25 mouse cellular contexts compared by ENCODE assay signal in genomic region chr14:60523010-60523409, GRCm38 (mm10).
A peak's percentile ranks its signal among the peaks of the same experiment; 100 is the strongest.
DNase-seq lines count a peak whose midpoint lies in the region; ATAC-seq and TF ChIP-seq lines count a peak whose summit lies in the region.
"Had no signal": no experiment of that assay in that cellular context is flagged by ENCODE, and none has a peak within 500 bp of the region (broad histone marks: within the 10 kb centered on the region; RNA-seq: fewer than 3 reads in every experiment).

No protein-coding gene starts in this region.

- intact Hi-C loops in heart, postnatal 14 days (cut with DNase I): loop anchor here (5.0 kb wide), 1 partner anchor 249 kb away; no protein-coding TSS in a partner anchor

- no peak for DNase-seq in heart, postnatal 14 days
- DNase-seq in kidney, postnatal 0 days (ENCODE audit: low spot score): peak; percentile 57
- no peak for DNase-seq in kidney, postnatal 14 days
- DNase-seq in midbrain, embryonic 11.5 days (ENCODE audit: low spot score, missing footprints): no peak
- DNase-seq: adrenal gland, postnatal 10 days; adrenal gland, postnatal 36 days; cerebellum, adult 11 months; cerebellum, adult 2 months; cerebellum, adult 9-11 months; cerebellum, postnatal 25 days; forebrain, postnatal 0 days; gastrocnemius, adult 2 months; gastrocnemius, postnatal 14 days; heart, adult 18-20 months; heart, postnatal 36 days had no signal

- ATAC-seq in heart, embryonic 13.5 days (ENCODE audit: extremely low read depth, insufficient number of reproducible peaks, low FRiP score, low TSS enrichment): no peak
- ATAC-seq in kidney, postnatal 0 days (replicated peaks; ENCODE audit: low FRiP score, low read depth): no peak
- no peak for ATAC-seq in midbrain, embryonic 16.5 days
- no peak for ATAC-seq in midbrain, embryonic 11.5 days (ENCODE audit: low FRiP score)
- ATAC-seq: CD4-positive, CD25-positive, alpha-beta regulatory T cell, adult 4 months; forebrain, embryonic 14.5 days; forebrain, postnatal 0 days; hindbrain, embryonic 16.5 days had no signal

- H3K4me2 ChIP-seq in heart, embryonic 13.5 days: no peak overlapping the region
- no peak overlapping the region for H3K4me2 ChIP-seq in kidney, postnatal 0 days (ENCODE audit: low read length)
- H3K4me2 ChIP-seq in midbrain, embryonic 16.5 days (ENCODE audit: low read length): no peak overlapping the region
- no peak overlapping the region for H3K4me2 ChIP-seq in midbrain, embryonic 11.5 days
- H3K4me2 ChIP-seq: embryonic facial prominence, embryonic 12.5 days; embryonic facial prominence, embryonic 15.5 days; heart, embryonic 12.5 days; hindbrain, embryonic 13.5 days had no signal

- H3K9ac ChIP-seq in heart, embryonic 13.5 days: 0 out of 2 replicates have a peak overlapping the region, but pooled peaks have one; percentile 7
- no peak overlapping the region for H3K9ac ChIP-seq in kidney, postnatal 0 days (ENCODE audit: low read depth, low read length)
- 0 out of 2 replicates have a peak overlapping the region, but pooled peaks have one; percentile 10 for H3K9ac ChIP-seq in midbrain, embryonic 16.5 days (ENCODE audit: low read depth, low read length)
- H3K9ac ChIP-seq in midbrain, embryonic 11.5 days (ENCODE audit: low read length): no peak overlapping the region; the same call in 1 of the 2 replicates
- H3K9ac ChIP-seq: embryonic facial prominence, embryonic 12.5 days; embryonic facial prominence, embryonic 15.5 days; forebrain, postnatal 0 days; heart, embryonic 12.5 days; hindbrain, embryonic 13.5 days had no signal

- H3K9me3 ChIP-seq in heart, embryonic 13.5 days: no peaks in the 10 kb centered on the region
- H3K9me3 ChIP-seq in kidney, postnatal 0 days (replicated peaks; ENCODE audit: low read length): no peaks in the 10 kb centered on the region
- no peaks in the 10 kb centered on the region for H3K9me3 ChIP-seq in midbrain, embryonic 16.5 days (replicated peaks; ENCODE audit: control insufficient read depth, low read length, poor library complexity, severe bottlenecking)
- no peaks in the 10 kb centered on the region for H3K9me3 ChIP-seq in midbrain, embryonic 11.5 days (ENCODE audit: control insufficient read depth, low read length)
- H3K9me3 ChIP-seq: embryonic facial prominence, embryonic 12.5 days; embryonic facial prominence, embryonic 15.5 days; heart, embryonic 12.5 days; hindbrain, embryonic 10.5 days; hindbrain, embryonic 13.5 days had no signal

- H3K36me3 ChIP-seq in heart, embryonic 13.5 days: no peaks in the 10 kb centered on the region
- H3K36me3 ChIP-seq in kidney, postnatal 0 days (ENCODE audit: insufficient read depth, low read length): no peaks in the 10 kb centered on the region
- H3K36me3 ChIP-seq in midbrain, embryonic 16.5 days (ENCODE audit: control insufficient read depth, insufficient read depth, low read length): no peaks in the 10 kb centered on the region
- H3K36me3 ChIP-seq in midbrain, embryonic 11.5 days (ENCODE audit: control insufficient read depth, insufficient read depth, low read length): no peaks in the 10 kb centered on the region
- H3K36me3 ChIP-seq: embryonic facial prominence, embryonic 12.5 days; embryonic facial prominence, embryonic 15.5 days; heart, embryonic 12.5 days; hindbrain, embryonic 10.5 days; hindbrain, embryonic 13.5 days had no signal

- H3K27me3 ChIP-seq in heart, embryonic 13.5 days (replicated peaks): 0 out of 2 replicates have a peak, but pooled peaks cover 3% of the 10 kb centered on the region
- no peaks in the 10 kb centered on the region for H3K27me3 ChIP-seq in kidney, postnatal 0 days (ENCODE audit: insufficient read depth, low read length)
- H3K27me3 ChIP-seq in midbrain, embryonic 16.5 days (ENCODE audit: control insufficient read depth, insufficient read depth, low read depth, low read length): no peaks in the 10 kb centered on the region
- no peaks in the 10 kb centered on the region for H3K27me3 ChIP-seq in midbrain, embryonic 11.5 days (ENCODE audit: control insufficient read depth, insufficient read depth, low read length)
- H3K27me3 ChIP-seq: embryonic facial prominence, embryonic 12.5 days; embryonic facial prominence, embryonic 15.5 days; heart, embryonic 12.5 days; hindbrain, embryonic 13.5 days had no signal

- TF ChIP-seq CTCF in kidney, postnatal 0 days (IDR thresholded peaks at IDR 0.05; ENCODE audit: low read depth): no peak

- no peaks in the 10 kb centered on the region for H3K4me1 ChIP-seq in heart, embryonic 13.5 days
- no peaks in the 10 kb centered on the region for H3K4me1 ChIP-seq in kidney, postnatal 0 days (replicated peaks; ENCODE audit: insufficient read depth, low read length)
- H3K4me1 ChIP-seq in midbrain, embryonic 16.5 days (ENCODE audit: control insufficient read depth, insufficient read depth, low read length): no peaks in the 10 kb centered on the region; the same call in 1 of the 2 replicates
- H3K4me1 ChIP-seq in midbrain, embryonic 11.5 days (ENCODE audit: control insufficient read depth, insufficient read depth, low read length): no peaks in the 10 kb centered on the region
- H3K4me1 ChIP-seq: embryonic facial prominence, embryonic 15.5 days; heart, embryonic 12.5 days; hindbrain, embryonic 10.5 days; hindbrain, embryonic 13.5 days had no signal

- H3K27ac ChIP-seq in heart, embryonic 13.5 days (replicated peaks): no peak overlapping the region
- H3K27ac ChIP-seq in kidney, postnatal 0 days: 0 out of 2 replicates have a peak overlapping the region, but pooled peaks have one; percentile 21
- H3K27ac ChIP-seq in midbrain, embryonic 16.5 days (ENCODE audit: low read length): no peak overlapping the region
- no peak overlapping the region for H3K27ac ChIP-seq in midbrain, embryonic 11.5 days (ENCODE audit: low read depth, low read length)
- H3K27ac ChIP-seq: embryonic facial prominence, embryonic 12.5 days; embryonic facial prominence, embryonic 15.5 days; gastrocnemius, adult 2 months; hindbrain, embryonic 10.5 days; hindbrain, embryonic 13.5 days had no signal

- 41% methylated on average over 1 of the region's 1 CpGs for WGBS in heart, embryonic 13.5 days
- WGBS in kidney, postnatal 0 days: 54% methylated on average over 1 of the region's 1 CpGs
- 65% methylated on average over 1 of the region's 1 CpGs for WGBS in midbrain, embryonic 16.5 days
- 69% methylated on average over 1 of the region's 1 CpGs for WGBS in midbrain, embryonic 11.5 days

- no peak overlapping the region for H3K4me3 ChIP-seq in heart, embryonic 13.5 days
- H3K4me3 ChIP-seq in kidney, postnatal 0 days (replicated peaks; ENCODE audit: low read depth, low read length): no peak overlapping the region
- H3K4me3 ChIP-seq in midbrain, embryonic 16.5 days (ENCODE audit: low read depth, low read length): no peak overlapping the region
- H3K4me3 ChIP-seq in midbrain, embryonic 11.5 days (ENCODE audit: low read depth, low read length): no peak overlapping the region
- H3K4me3 ChIP-seq: embryonic facial prominence, embryonic 12.5 days; embryonic facial prominence, embryonic 15.5 days; gastrocnemius, adult 2 months; heart, embryonic 12.5 days; hindbrain, embryonic 10.5 days; hindbrain, embryonic 13.5 days had no signal

Comparison
In these comparisons a context has a peak if more than half of its experiments do, and no peak if none do; other contexts are left out.
1. H3K9ac ChIP-seq: peak in heart, embryonic 13.5 days (single experiment) and midbrain, embryonic 16.5 days (single experiment); none in kidney, postnatal 0 days (single experiment) and midbrain, embryonic 11.5 days (single experiment).